Mouse (Mus musculus): Measurements from ENCODE around the gene Plppr5. TPM values are rescaled to one million over a fixed set of nuclear protein-coding genes. Genes with fewer than 3 reads are reported as not detected.

Gene Plppr5
- total and polyA plus RNA-seq, 2 experiments from 2014 or later, result 11.7 to 20.6 TPM

DNA sequence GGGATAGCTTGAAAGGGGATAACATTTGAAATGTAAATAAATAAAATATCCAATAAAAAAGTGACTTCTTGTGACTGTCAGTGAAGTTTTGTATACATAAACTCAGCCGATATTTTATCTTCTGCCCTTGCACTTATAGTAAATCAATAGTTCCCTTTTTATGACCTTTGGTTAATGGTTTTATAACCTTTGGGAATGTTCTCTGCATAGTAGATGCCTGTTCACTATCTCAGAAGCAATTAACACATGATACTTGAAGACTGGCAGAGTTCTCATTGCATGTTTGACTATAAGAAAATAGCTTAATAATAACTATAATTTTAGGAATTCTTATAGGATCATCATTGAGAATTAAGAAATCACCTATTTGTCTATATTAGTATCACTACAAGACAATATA is 150.9 kb downstream of the Plppr5 start:
- Histone ChIP-seq H3K9me3 (ENCODE audit: low read length) (no peaks in the 10 kb centered on the region), H3K9ac (replicated peaks; ENCODE audit: low read length) (no peak overlapping the region), H3K27me3 (ENCODE audit: insufficient read depth, low read length) (no peaks in the 10 kb centered on the region), H3K4me1 (ENCODE audit: insufficient read depth, low read length) (no peaks in the 10 kb centered on the region), H3K4me3 (ENCODE audit: low read length) (no peak overlapping the region), H3K27ac (no peak overlapping the region), H3K4me2 (ENCODE audit: low read depth, low read length) (no peak overlapping the region), H3K36me3 (ENCODE audit: insufficient read depth, low read length) (no peaks in the 10 kb centered on the region)
- ATAC-seq (no peak), DNase-seq (ENCODE audit: low spot score) (no peak)
- 96% methylated on average over 1 of the region's 1 CpGs for WGBS
- no peak for TF ChIP-seq CTCF (IDR thresholded peaks at IDR 0.05; ENCODE audit: low read depth)

DNA sequence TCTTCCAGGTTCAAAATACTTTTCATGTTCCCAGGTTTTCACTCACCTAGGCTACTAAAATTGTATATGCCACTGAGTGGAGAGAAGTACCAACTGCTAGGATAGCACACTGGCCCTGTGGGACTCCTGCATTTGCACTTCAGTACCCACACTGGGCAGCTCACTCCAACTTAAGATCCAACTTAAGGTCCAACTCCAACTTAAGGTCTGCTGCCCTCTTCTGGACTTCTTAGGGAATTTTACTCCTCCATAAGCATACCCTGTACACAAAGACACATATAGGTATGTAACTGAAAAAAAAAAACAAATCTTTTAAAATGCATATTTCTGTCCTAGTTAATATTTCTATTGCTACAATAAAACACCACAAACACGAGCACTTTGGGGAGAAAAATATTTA is 153.5 kb downstream of the Plppr5 start:
- Histone ChIP-seq H3K27me3 (ENCODE audit: insufficient read depth, low read length) (no peaks in the 10 kb centered on the region), H3K27ac (no peak overlapping the region), H3K9me3 (ENCODE audit: low read length) (no peaks in the 10 kb centered on the region), H3K4me3 (ENCODE audit: low read length) (no peak overlapping the region), H3K4me1 (ENCODE audit: insufficient read depth, low read length) (no peaks in the 10 kb centered on the region), H3K9ac (replicated peaks; ENCODE audit: low read length) (no peak overlapping the region), H3K36me3 (ENCODE audit: insufficient read depth, low read length) (no peaks in the 10 kb centered on the region), H3K4me2 (ENCODE audit: low read depth, low read length) (no peak overlapping the region)
- 60% methylated on average over 1 of the region's 1 CpGs for WGBS
- peak; percentile 27 for DNase-seq (ENCODE audit: low spot score)
- peak; percentile 47; the same call in 1 of the 2 replicates for TF ChIP-seq CTCF (IDR thresholded peaks at IDR 0.05; ENCODE audit: low read depth)
- no peak for ATAC-seq

DNA sequence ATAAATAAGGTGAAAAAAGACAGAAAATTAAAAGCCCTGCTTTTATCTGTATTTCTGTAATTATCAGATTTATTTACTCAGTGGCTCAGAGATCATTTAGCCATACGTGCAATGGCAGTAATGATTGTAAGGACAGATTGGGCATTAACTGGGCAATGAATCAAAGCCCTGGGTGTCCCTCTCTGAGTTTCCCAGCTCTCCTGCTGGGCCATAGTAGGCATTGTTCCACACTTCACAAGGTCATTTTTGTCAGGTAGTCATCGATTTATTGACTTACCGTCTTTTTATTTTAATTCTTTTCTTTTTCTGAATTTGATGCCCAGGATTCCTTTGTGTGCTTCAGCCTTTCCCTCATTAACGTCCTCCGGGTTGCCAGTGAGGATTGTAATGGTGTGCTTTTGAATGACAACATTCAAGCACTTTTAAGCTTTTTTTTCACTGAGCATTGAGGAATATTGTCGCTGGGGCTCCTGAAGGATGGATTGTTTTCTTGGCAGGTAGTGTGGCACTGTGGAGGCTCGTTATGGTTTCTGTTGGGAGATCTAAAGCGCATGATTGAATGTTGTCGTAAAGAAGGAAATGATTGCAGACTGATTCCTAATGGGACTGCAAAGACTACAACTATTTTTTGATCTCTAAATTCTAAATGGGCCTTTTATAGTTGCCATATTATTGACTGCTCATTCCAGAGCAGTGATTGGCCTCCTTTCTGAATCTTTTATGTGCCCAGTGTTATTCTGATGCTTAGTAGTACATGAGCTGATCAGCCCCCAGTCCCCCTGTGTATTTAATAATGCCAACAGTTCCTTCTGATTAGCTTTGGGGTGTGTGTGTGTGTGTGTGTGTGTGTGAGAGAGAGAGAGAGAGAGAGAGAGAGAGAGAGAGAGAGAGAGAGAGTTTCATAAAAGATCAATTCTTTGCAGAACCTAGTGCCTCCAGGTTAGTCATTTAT is 154.8 kb downstream of the Plppr5 start:
- WGBS, result 50% methylated on average over 9 of the region's 9 CpGs

DNA sequence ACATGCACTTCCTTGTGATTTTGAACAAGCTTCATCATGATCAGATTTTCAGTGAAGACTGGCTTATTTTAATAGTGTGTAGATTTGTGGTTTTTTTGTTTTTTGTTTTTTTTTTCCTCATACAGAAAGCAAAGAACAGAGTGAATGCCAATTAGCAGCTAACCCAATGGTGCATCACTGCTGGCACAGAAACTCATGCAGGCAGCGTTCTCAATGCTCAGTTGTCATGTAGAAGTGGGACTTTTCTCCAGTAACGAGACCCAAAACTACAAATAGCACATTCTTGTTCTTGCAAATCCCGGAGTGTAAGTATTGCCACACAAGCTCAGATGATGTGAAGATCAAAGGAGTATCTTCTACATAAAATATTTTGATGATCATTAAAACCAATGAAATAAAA is 156.9 kb downstream of the Plppr5 start:
- Histone ChIP-seq H3K4me1 (ENCODE audit: insufficient read depth, low read length) (no peaks in the 10 kb centered on the region), H3K27me3 (ENCODE audit: insufficient read depth, low read length) (no peaks in the 10 kb centered on the region), H3K9ac (replicated peaks; ENCODE audit: low read length) (no peak overlapping the region), H3K9me3 (ENCODE audit: low read length) (no peaks in the 10 kb centered on the region), H3K27ac (no peak overlapping the region), H3K4me2 (ENCODE audit: low read depth, low read length) (no peak overlapping the region), H3K4me3 (ENCODE audit: low read length) (no peak overlapping the region), H3K36me3 (ENCODE audit: insufficient read depth, low read length) (no peaks in the 10 kb centered on the region)
- DNase-seq (ENCODE audit: low spot score), result peak; percentile 57
- TF ChIP-seq CTCF (IDR thresholded peaks at IDR 0.05; ENCODE audit: low read depth), result no peak
- ATAC-seq, result no peak
- 29% methylated on average over 3 of the region's 3 CpGs for WGBS

More for the DNA sequence above, 154.8 kb downstream of the Plppr5 start:
- Histone ChIP-seq H3K36me3 (ENCODE audit: insufficient read depth, low read length) (no peaks in the 10 kb centered on the region), H3K4me2 (ENCODE audit: low read depth, low read length) (no peak overlapping the region), H3K4me3 (ENCODE audit: low read length) (no peak overlapping the region), H3K9ac (replicated peaks; ENCODE audit: low read length) (no peak overlapping the region), H3K27ac (no peak overlapping the region), H3K27me3 (ENCODE audit: insufficient read depth, low read length) (no peaks in the 10 kb centered on the region), H3K4me1 (ENCODE audit: insufficient read depth, low read length) (no peaks in the 10 kb centered on the region), H3K9me3 (ENCODE audit: low read length) (no peaks in the 10 kb centered on the region)
- no peak for TF ChIP-seq CTCF (IDR thresholded peaks at IDR 0.05; ENCODE audit: low read depth)
- ATAC-seq (no peak), DNase-seq (ENCODE audit: low spot score) (no peak)

DNA sequence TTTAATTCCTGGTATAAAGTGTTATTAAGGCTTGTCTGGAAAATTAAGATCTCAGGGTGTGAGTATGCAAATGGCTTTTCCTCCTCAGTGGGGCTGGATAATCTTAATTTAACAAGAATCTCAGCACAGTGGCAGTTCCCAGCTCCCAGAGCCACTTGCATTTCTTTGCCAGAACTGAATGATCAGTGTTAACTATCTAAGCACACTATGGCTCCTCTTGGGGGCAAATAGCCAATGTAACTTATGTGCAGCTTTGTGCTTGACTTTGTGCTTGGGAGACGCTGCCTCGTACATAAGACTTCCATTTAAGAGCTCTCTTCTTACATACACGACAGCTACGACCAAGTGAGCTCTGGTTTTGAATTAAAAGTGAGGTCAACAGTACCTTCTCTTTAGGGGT is 158.0 kb downstream of the Plppr5 start:
- Histone ChIP-seq H3K4me3 (ENCODE audit: low read length) (no peak overlapping the region), H3K27me3 (ENCODE audit: insufficient read depth, low read length) (no peaks in the 10 kb centered on the region), H3K4me1 (ENCODE audit: insufficient read depth, low read length) (no peaks in the 10 kb centered on the region), H3K27ac (no peak overlapping the region), H3K36me3 (ENCODE audit: insufficient read depth, low read length) (no peaks in the 10 kb centered on the region), H3K9ac (replicated peaks; ENCODE audit: low read length) (no peak overlapping the region), H3K4me2 (ENCODE audit: low read depth, low read length) (no peak overlapping the region), H3K9me3 (ENCODE audit: low read length) (no peaks in the 10 kb centered on the region)
- WGBS, result 30% methylated on average over 4 of the region's 4 CpGs
- peak; percentile 43 for ATAC-seq
- DNase-seq (ENCODE audit: low spot score), result peak; percentile 63
- TF ChIP-seq CTCF (IDR thresholded peaks at IDR 0.05; ENCODE audit: low read depth), result no peak

Other genes with a start within 250 kb of the Plppr5 start
- gene Plppr4, start 214.0 kb upstream of the Plppr5 start, total RNA-seq (2014; rRNA removed), result 64.1 and 83.1 TPM in 2 replicates
- 43.1 and 50.8 TPM in 2 replicates for gene Plppr4, start 214.0 kb upstream of the Plppr5 start, polyA plus RNA-seq (2015; fragmentation: Nextera tagmentation; extraction: Ambion mirVana)